Mouse (Mus musculus) heart, embryonic 11.5 days (tissue): ENCODE measurements around the gene Zc3h12d. TPM values are rescaled to one million over a fixed set of nuclear protein-coding genes. Genes with fewer than 3 reads are reported as not detected.

Source experiments
- ATAC-seq: fragments of 200-750 bp; cut with Nextera tagmentation; replicated peaks from 2 replicates; pipeline ENCODE4 v1.8.0; 2017; ENCODE audit warnings: moderate library complexity; ENCODE audit not compliant: insufficient number of reproducible peaks, low FRiP score, low TSS enrichment
- H3K27ac ChIP-seq: fragments of 300-500 bp; sonication (generic); 2 replicates; pipeline ENCODE4 v1.5.1; 2014; ENCODE audit warnings: mild to moderate bottlenecking, low read depth, low read length
- H3K27me3 ChIP-seq: fragments of 300-500 bp; sonication (generic); 2 replicates; pipeline ENCODE4 v1.6.1; 2014; ENCODE audit warnings: mild to moderate bottlenecking, low read length, mixed read lengths; ENCODE audit not compliant: control insufficient read depth, insufficient read depth
- H3K36me3 ChIP-seq: fragments of 300-500 bp; sonication (generic); 2 replicates; pipeline ENCODE4 v1.6.1; 2014; ENCODE audit warnings: mild to moderate bottlenecking, low read length, moderate library complexity, mixed read lengths; ENCODE audit not compliant: control insufficient read depth, insufficient read depth
- H3K4me1 ChIP-seq: fragments of 300-500 bp; sonication (generic); 2 replicates; pipeline ENCODE4 v1.6.1; 2014; ENCODE audit warnings: low read length; ENCODE audit not compliant: control insufficient read depth, insufficient read depth
- H3K4me2 ChIP-seq: fragments of 300-500 bp; sonication (generic); 2 replicates; pipeline ENCODE4 v1.6.1; 2014; ENCODE audit warnings: mild to moderate bottlenecking, moderate library complexity
- H3K4me3 ChIP-seq: fragments of 300-500 bp; sonication (generic); 2 replicates; pipeline ENCODE4 v1.5.1; 2014; ENCODE audit warnings: low read depth, low read length
- H3K9ac ChIP-seq: fragments of 300-500 bp; sonication (generic); 2 replicates; pipeline ENCODE4 v1.6.1; 2014; ENCODE audit warnings: mild to moderate bottlenecking, low read depth, low read length, moderate library complexity
- H3K9me3 ChIP-seq: fragments of 300-500 bp; sonication (generic); replicated peaks from 2 replicates; pipeline ENCODE4 v1.6.1; 2016; ENCODE audit warnings: low read length; ENCODE audit not compliant: control insufficient read depth
- WGBS: fragments of 180-500 bp; shearing (Covaris S2); extraction: QIAGEN DNeasy Blood & Tissue Kit; methylation state at CpG from one replicate; pipeline ENCODE4 v1.1.7; 2014; ENCODE audit not compliant: insufficient replicate concordance; 5-methylcytosine and 5-hydroxymethylcytosine counted together
- polyA plus RNA-seq: library from polyadenylated mRNA; unstranded; fragments of >200 nt; fragmentation: Nextera tagmentation; extraction: Ambion mirVana; gene quantifications from 2 replicates; pipeline ENCODE4 v1.2.1, GENCODE M21; 2014

Zc3h12d gene
- polyA plus RNA-seq, 1 experiment from 2014 or later: 0.07 TPM

DNA sequence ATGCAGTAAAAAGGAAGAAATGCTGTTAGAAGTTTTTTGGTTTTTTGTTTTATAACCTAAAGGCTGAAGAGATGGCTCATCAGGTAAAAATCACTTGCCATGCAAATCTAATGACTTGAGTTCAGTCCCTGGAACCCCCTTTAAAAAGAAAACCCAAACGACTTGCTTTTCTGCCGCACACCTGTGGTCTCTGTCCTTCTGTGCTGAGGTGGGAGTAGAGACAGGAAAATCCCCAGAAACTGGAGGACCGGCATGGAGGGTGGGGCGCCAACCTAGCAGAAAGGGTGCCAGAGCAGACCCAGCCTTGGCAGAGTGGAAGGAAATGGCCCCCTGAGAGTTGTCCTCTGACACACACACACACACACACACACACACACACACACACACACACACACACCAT lies 13.6 kb upstream of the Zc3h12d start:
- Histone ChIP-seq H3K27me3 (no peaks in the 10 kb centered on the region), H3K27ac (no peak overlapping the region), H3K4me2 (no peak overlapping the region), H3K4me3 (no peak overlapping the region), H3K36me3 (peaks cover 9% of the 10 kb centered on the region), H3K9me3 (no peaks in the 10 kb centered on the region), H3K4me1 (no peaks in the 10 kb centered on the region), H3K9ac (no peak overlapping the region)
- WGBS: 86% methylated on average over 4 of the region's 4 CpGs
- ATAC-seq: no peak

DNA sequence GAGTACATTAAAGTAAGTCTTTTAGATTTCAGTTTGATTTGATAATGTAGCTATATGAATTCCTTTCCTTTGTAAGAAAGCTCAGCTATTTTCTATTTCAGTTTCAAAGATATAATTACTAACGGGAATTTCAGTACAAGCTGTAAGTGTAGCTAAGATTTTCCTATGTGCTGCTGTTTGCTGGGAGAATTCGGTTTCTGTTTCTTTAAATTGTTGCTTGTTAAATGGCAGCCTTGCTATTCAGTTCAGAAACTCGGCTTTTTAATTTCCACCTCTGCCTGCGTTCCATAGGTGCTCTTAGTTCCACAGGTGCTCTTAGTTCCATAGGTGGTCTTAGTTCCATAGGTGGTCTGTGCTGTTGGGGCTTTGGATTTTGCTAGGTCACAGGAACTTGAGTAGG lies 13.1 kb upstream of the Zc3h12d start:
- ATAC-seq: no peak
- peaks cover 11% of the 10 kb centered on the region for H3K36me3 ChIP-seq
- 89% methylated on average over 4 of the region's 4 CpGs for WGBS

GRCm38 (mm10) chr10:7819603-7820002 lies 12.7 kb upstream of the Zc3h12d start:
- no peaks in the 10 kb centered on the region for H3K4me1 ChIP-seq
- H3K9ac ChIP-seq: no peak overlapping the region
- no peak overlapping the region for H3K27ac ChIP-seq
- ATAC-seq: no peak
- 89% methylated on average over 4 of the region's 4 CpGs for WGBS
- no peaks in the 10 kb centered on the region for H3K27me3 ChIP-seq
- H3K9me3 ChIP-seq: no peaks in the 10 kb centered on the region
- no peak overlapping the region for H3K4me2 ChIP-seq
- no peak overlapping the region for H3K4me3 ChIP-seq
- peaks cover 11% of the 10 kb centered on the region for H3K36me3 ChIP-seq

More for the DNA sequence above, 13.1 kb upstream of the Zc3h12d start:
- H3K9ac ChIP-seq: no peak overlapping the region
- no peaks in the 10 kb centered on the region for H3K9me3 ChIP-seq
- no peaks in the 10 kb centered on the region for H3K4me1 ChIP-seq
- no peak overlapping the region for H3K4me3 ChIP-seq
- H3K27ac ChIP-seq: no peak overlapping the region
- no peaks in the 10 kb centered on the region for H3K27me3 ChIP-seq
- H3K4me2 ChIP-seq: no peak overlapping the region

GRCm38 (mm10) chr10:7820171-7820570 lies 12.1 kb upstream of the Zc3h12d start:
- H3K27ac ChIP-seq: no peak overlapping the region
- no peak overlapping the region for H3K4me2 ChIP-seq
- peaks cover 11% of the 10 kb centered on the region for H3K36me3 ChIP-seq
- H3K4me3 ChIP-seq: no peak overlapping the region
- 91% methylated on average over 5 of the region's 5 CpGs for WGBS
- H3K9ac ChIP-seq: no peak overlapping the region
- no peaks in the 10 kb centered on the region for H3K9me3 ChIP-seq
- no peaks in the 10 kb centered on the region for H3K4me1 ChIP-seq
- no peak for ATAC-seq
- H3K27me3 ChIP-seq: no peaks in the 10 kb centered on the region

GRCm38 (mm10) chr10:7821981-7822380 lies 10.3 kb upstream of the Zc3h12d start:
- no peak for ATAC-seq
- Histone ChIP-seq H3K27ac (no peak overlapping the region), H3K9ac (no peak overlapping the region), H3K36me3 (peaks cover 11% of the 10 kb centered on the region; the same call in 1 of the 2 replicates), H3K4me2 (no peak overlapping the region), H3K27me3 (no peaks in the 10 kb centered on the region), H3K9me3 (no peaks in the 10 kb centered on the region), H3K4me1 (no peaks in the 10 kb centered on the region), H3K4me3 (no peak overlapping the region)
- WGBS: 95% methylated on average over 12 of the region's 12 CpGs

DNA sequence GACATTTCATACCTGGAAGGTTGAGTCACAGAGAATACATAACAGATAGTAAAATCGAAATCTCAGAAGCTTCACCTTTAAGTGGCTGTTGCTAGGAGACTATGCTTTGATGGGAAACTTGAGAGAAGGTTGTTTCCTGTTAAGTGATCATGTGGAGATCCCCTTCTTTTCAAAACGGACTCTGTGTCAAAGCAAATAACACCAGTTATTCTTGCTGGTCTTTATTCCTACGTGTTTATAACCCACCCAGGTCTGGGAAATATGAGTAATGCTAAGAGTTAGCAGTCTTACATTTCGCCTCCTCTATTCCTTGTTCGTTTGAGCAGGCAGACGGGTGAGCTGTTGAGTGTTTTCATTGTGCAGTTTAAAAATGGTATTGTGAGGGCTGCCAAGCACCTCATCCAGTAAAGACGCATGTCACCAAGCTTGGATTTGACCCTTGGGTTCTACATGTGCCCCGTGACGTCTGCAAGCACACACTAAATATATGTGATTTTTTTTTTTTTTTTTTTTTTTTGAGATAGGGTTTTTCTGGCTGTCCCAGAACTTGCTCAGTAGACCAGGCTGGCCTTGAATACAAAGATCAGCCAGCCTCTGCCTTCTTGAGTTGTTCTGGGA lies 7.5 kb upstream of the Zc3h12d start:
- Histone ChIP-seq H3K9ac (no peak overlapping the region), H3K4me1 (no peaks in the 10 kb centered on the region), H3K4me3 (no peak overlapping the region), H3K27me3 (no peaks in the 10 kb centered on the region), H3K4me2 (no peak overlapping the region), H3K36me3 (peaks cover 7% of the 10 kb centered on the region; the same call in 1 of the 2 replicates), H3K27ac (no peak overlapping the region), H3K9me3 (no peaks in the 10 kb centered on the region)
- 85% methylated on average over 9 of the region's 9 CpGs for WGBS
- no peak for ATAC-seq

- peaks cover 7% of the 10 kb centered on the region; the same call in 1 of the 2 replicates for H3K36me3 ChIP-seq
- H3K27ac ChIP-seq: no peak overlapping the region
- ATAC-seq: no peak
- H3K4me1 ChIP-seq: no peaks in the 10 kb centered on the region
- H3K4me3 ChIP-seq: no peak overlapping the region
- H3K4me2 ChIP-seq: no peak overlapping the region
- H3K9me3 ChIP-seq: no peaks in the 10 kb centered on the region
- H3K9ac ChIP-seq: no peak overlapping the region
- H3K27me3 ChIP-seq: no peaks in the 10 kb centered on the region
- 92% methylated on average over 4 of the region's 4 CpGs for WGBS
These were observed 7.0 kb upstream of the Zc3h12d start for GRCm38 (mm10) chr10:7825281-7825665.

DNA sequence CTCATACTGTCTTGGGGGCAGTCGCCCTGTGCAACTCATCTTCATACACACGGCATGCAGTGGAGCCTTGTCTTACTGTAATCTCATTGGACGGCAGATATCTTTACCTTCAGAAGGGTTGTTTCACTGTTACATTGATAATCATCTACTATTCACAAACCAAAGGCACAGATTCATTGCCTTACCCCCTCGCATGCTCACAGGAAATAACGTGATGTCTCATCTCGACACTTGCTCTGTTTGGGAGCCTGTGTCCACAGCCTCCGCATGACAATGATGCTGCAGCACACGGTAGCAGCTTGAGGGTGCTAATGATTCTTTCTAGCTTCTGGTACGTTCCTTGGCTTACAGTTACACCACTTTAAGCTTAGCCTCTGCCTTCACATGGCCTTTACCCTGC lies 6.2 kb upstream of the Zc3h12d start:
- no peak overlapping the region for H3K27ac ChIP-seq
- H3K9me3 ChIP-seq: no peaks in the 10 kb centered on the region
- 89% methylated on average over 9 of the region's 9 CpGs for WGBS
- H3K27me3 ChIP-seq: no peaks in the 10 kb centered on the region
- no peak overlapping the region for H3K4me3 ChIP-seq
- no peaks in the 10 kb centered on the region for H3K4me1 ChIP-seq
- 0 out of 2 replicates have a peak, but pooled peaks cover 7% of the 10 kb centered on the region for H3K36me3 ChIP-seq
- no peak overlapping the region for H3K4me2 ChIP-seq
- no peak for ATAC-seq
- H3K9ac ChIP-seq: no peak overlapping the region
